Mouse (Mus musculus) ES-Bruce4 (cell line): ENCODE results near the gene Dab2ip. TPM values are rescaled to one million over a fixed set of nuclear protein-coding genes. Genes with fewer than 3 reads are reported as not detected.
A peak's percentile ranks its signal among the peaks of the same experiment; 100 is the strongest.

ENCODE experiments used
- H3K27ac ChIP-seq: 2 replicates; pipeline ENCODE4 v1.5.1; 2012; ENCODE audit warnings: low read length, inconsistent platforms; ENCODE audit not compliant: insufficient read depth
- H3K27me3 ChIP-seq: 2 replicates; pipeline ENCODE4 v1.6.1; 2012; ENCODE audit warnings: mild to moderate bottlenecking, low read length, inconsistent platforms; ENCODE audit not compliant: control insufficient read depth, poor library complexity, insufficient read depth, severe bottlenecking
- H3K36me3 ChIP-seq: 2 replicates; pipeline ENCODE4 v1.6.1; 2012; ENCODE audit warnings: inconsistent platforms, mild to moderate bottlenecking, low read length, moderate library complexity; ENCODE audit not compliant: control insufficient read depth, poor library complexity, insufficient read depth, severe bottlenecking
- H3K4me1 ChIP-seq: one replicate; pipeline ENCODE4 v1.8.1; 2011; ENCODE audit warnings: low read length; ENCODE audit not compliant: control insufficient read depth, insufficient read depth
- H3K4me3 ChIP-seq: 2 replicates; pipeline ENCODE4 v1.5.1; 2011; ENCODE audit warnings: low read depth, mild to moderate bottlenecking, low read length
- H3K9ac ChIP-seq: 2 replicates; pipeline ENCODE4 v1.6.1; 2012; ENCODE audit warnings: low read depth, mild to moderate bottlenecking, inconsistent platforms; ENCODE audit not compliant: poor library complexity, severe bottlenecking
- H3K9me3 ChIP-seq: replicated peaks from 2 replicates; pipeline ENCODE4 v1.6.1; 2012; ENCODE audit warnings: mild to moderate bottlenecking, low read length, inconsistent platforms; ENCODE audit not compliant: control insufficient read depth, poor library complexity, insufficient read depth, severe bottlenecking
- CTCF ChIP-seq: IDR thresholded peaks from one replicate; pipeline ENCODE4 v1.8.1; 2011; ENCODE audit warnings: low read depth, low read length
- EP300 ChIP-seq: IDR thresholded peaks from 2 replicates; pipeline ENCODE4 v1.6.1; 2011; ENCODE audit warnings: low read depth, low read length; ENCODE audit not compliant: insufficient read depth
- POLR2A ChIP-seq: IDR thresholded peaks from one replicate; pipeline ENCODE4 v1.8.1; 2011; ENCODE audit warnings: low read length; ENCODE audit not compliant: insufficient read depth
- polyA plus RNA-seq: library from polyadenylated mRNA; stranded (reverse); fragments of >200 nt; gene quantifications from 2 replicates; pipeline ENCODE4 v1.2.4, GENCODE M21; 2011; ENCODE audit warnings: low read depth; ENCODE audit not compliant: missing spikeins, insufficient read depth, insufficient read length

Gene Dab2ip
- polyA plus RNA-seq, 1 experiment = 29.4 TPM

- Histone ChIP-seq H3K9me3 (no peaks in the 10 kb centered on the region), H3K9ac (no peak overlapping the region), H3K36me3 (no peaks in the 10 kb centered on the region), H3K4me1 (no peaks in the 10 kb centered on the region), H3K4me3 (no peak overlapping the region), H3K27ac (no peak overlapping the region), H3K27me3 (no peaks in the 10 kb centered on the region)
- no peak for TF ChIP-seq POLR2A
- TF ChIP-seq EP300 = no peak
- TF ChIP-seq CTCF = no peak
Measured at GRCm38 (mm10) chr2:35629126-35629525, 71.1 kb downstream of the Dab2ip start.

GRCm38 (mm10) chr2:35633392-35633791, 75.3 kb downstream of the Dab2ip start:
- Histone ChIP-seq H3K4me1 (peaks cover 2% of the 10 kb centered on the region), H3K9ac (no peak overlapping the region), H3K36me3 (no peaks in the 10 kb centered on the region), H3K9me3 (no peaks in the 10 kb centered on the region), H3K4me3 (no peak overlapping the region), H3K27me3 (no peaks in the 10 kb centered on the region), H3K27ac (no peak overlapping the region)
- TF ChIP-seq EP300 (no peak), CTCF (peak; percentile 40)

GRCm38 (mm10) chr2:35634963-35635362, 76.9 kb downstream of the Dab2ip start:
- Histone ChIP-seq H3K9me3 (no peaks in the 10 kb centered on the region), H3K4me3 (no peak overlapping the region), H3K9ac (no peak overlapping the region), H3K4me1 (peaks cover 2% of the 10 kb centered on the region), H3K36me3 (no peaks in the 10 kb centered on the region), H3K27me3 (no peaks in the 10 kb centered on the region), H3K27ac (no peak overlapping the region)
- TF ChIP-seq POLR2A (no peak), EP300 (no peak), CTCF (no peak)

GRCm38 (mm10) chr2:35635541-35635940, 77.5 kb downstream of the Dab2ip start:
- Histone ChIP-seq H3K9me3 (no peaks in the 10 kb centered on the region), H3K27ac (no peak overlapping the region), H3K4me3 (no peak overlapping the region), H3K9ac (no peak overlapping the region), H3K27me3 (no peaks in the 10 kb centered on the region), H3K36me3 (no peaks in the 10 kb centered on the region), H3K4me1 (peaks cover 2% of the 10 kb centered on the region)
- no peak for TF ChIP-seq POLR2A
- TF ChIP-seq EP300 = no peak
- TF ChIP-seq CTCF = no peak

GRCm38 (mm10) chr2:35637880-35638535, 79.9 kb downstream of the Dab2ip start:
- no peaks in the 10 kb centered on the region for H3K36me3 ChIP-seq
- H3K4me1 ChIP-seq = peaks cover 2% of the 10 kb centered on the region

GRCm38 (mm10) chr2:35639799-35640198, 81.7 kb downstream of the Dab2ip start:
- H3K4me1 ChIP-seq = peaks cover 2% of the 10 kb centered on the region
- no peaks in the 10 kb centered on the region for H3K27me3 ChIP-seq
- H3K27ac ChIP-seq = no peak overlapping the region
- no peaks in the 10 kb centered on the region for H3K9me3 ChIP-seq
- H3K9ac ChIP-seq = no peak overlapping the region
- no peak for TF ChIP-seq EP300
- no peak for TF ChIP-seq POLR2A
- no peak for TF ChIP-seq CTCF
- H3K4me3 ChIP-seq = no peak overlapping the region
- no peaks in the 10 kb centered on the region for H3K36me3 ChIP-seq

More at GRCm38 (mm10) chr2:35637880-35638535, 79.9 kb downstream of the Dab2ip start:
- no peaks in the 10 kb centered on the region for H3K9me3 ChIP-seq
- no peak overlapping the region for H3K9ac ChIP-seq
- no peaks in the 10 kb centered on the region for H3K27me3 ChIP-seq
- no peak overlapping the region for H3K4me3 ChIP-seq
- no peak overlapping the region for H3K27ac ChIP-seq
- no peak for TF ChIP-seq CTCF
- no peak for TF ChIP-seq EP300
- no peak for TF ChIP-seq POLR2A
